Mouse (Mus musculus) CH12F3 (cell line): ENCODE data around the gene Psd4.

Experiments
- in situ Hi-C: fragments of 300-500 bp; cut with MboI; formaldehyde crosslinking; loops from 2 replicates; pipeline ENCODE4 v1.14.3; 2020; ENCODE audit warnings: low sequenced_read_pairs

The Psd4 gene

DNA sequence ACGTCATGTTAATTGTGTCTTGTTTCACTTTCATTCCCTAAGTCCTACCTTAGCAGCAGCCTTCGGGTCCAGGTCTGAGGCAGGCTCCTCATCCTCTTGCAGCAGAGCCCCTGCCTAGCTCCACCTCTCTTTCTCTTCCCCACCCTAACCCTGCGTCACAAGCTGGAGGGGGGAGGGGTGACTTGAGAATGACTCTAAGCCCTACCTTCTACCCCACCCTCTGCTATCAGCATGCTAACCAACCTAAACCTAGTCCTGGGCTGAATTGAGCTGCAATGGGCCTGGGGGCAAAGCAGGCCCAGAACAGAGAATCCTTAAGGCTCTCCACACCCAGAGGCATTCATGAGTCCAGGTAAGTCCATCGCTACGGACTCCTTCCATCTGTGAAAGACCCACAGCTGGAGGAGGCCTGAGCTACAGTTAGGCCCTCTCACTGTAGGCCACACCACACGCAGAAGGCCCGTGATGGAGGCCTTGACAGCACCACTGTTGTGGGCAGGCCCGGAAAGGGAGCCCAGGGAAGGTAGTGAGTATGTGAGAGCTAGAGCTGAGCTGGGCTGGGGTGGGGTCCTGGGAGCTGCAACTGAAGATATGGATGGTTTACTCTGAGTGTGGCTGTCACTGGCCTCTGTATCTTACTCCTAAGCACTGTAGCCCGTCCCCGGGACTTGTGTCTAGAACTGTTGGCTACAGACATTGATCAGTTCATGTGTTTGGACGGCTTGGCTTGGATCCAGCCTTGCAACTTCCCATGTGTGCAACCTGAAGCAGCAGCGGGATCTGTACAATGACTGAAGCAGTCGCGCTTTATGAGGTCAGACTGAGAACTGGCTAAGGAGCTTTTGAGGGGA, 18.0 kb downstream of the Psd4 start:
- in situ Hi-C loops = no loop called here

DNA sequence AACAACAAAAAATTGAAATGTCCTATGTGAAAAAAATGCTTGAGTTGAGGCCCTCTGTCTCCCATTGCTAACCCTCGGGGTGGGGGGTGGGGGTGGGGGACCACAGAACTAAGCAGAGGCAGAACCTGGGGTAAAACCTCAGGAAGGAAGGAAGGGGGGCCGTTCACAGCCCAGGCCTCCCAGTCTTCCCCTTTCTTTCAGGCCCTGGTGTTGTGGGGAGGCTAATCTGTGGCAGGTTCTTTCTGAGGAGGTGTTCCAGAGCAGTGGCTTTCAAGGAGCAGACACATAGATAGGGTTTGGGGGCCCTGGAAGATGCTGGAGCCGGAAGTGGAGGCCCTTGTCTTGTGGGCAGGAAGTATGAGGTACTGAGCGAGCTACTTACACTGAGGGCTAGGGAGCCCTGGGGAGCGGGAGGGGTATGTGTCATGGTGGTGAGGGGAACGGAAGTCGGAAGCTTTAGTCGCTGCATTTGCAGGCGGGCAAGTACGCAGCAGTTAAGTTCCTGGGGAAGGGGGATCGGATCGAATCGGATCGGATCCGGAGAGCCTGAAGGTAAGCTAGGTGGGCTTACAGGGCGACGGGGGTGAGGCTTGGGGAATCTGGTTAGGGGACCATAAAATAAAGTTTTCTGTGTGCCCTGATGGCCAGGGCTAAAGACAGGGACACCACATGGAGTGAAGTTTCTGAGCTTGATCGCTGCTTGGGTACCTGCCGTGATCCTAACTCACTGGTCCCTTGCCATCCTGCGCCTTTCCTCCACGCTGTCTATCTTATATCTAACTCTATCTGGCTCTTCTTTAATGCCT, 19.0 kb downstream of the Psd4 start:
- in situ Hi-C loops = no loop called here

- in situ Hi-C loops = no loop called here
These were observed 19.6 kb downstream of the Psd4 start for GRCm38 (mm10) chr2:24386964-24387320.

DNA sequence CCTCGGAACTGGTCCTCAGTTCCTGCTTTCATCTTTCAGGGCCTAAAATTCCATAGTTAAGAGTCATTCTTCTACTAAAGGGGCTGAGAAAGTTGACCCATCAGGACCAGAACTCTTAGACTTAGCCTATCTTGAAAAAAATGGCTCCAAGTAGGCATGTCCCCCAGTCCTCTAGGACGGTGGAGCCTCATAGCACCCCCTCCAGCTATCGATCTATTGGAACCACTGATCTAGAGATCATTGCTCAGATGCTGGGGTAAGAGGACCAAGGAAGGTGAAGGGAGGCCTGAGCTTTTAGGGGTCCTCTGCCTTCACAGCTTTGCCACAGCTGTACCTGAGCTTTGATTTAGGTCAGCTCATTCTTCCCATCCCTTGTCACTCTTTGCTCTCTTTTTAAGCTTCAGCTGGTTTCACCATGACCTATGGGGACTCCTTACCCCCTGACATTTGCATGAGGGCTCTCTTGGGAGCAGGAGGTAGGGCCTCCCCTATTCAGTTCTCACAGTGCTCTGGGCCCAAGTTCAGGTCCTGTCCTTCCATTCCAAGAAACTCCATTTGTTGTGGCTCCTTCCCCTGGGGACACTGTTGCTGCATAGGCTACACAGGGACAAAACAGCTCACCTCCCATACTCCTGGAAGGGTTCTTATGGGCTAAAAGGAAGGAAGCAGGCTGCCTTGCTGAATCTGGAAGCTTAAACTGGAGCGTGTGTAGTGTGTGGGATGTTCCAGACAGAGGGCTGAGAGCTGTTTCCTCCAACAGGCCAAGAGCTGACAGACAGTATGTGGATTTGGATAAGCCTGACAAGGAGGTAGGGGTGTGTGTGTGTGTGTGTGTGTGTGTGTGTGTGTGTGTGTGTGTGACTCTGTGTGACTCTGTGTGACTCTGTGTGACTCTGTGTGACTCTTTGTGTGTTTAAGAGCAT, 20.2 kb downstream of the Psd4 start:
- in situ Hi-C loops = no loop called here

- in situ Hi-C loops = no loop called here
These were observed 25.9 kb downstream of the Psd4 start for GRCm38 (mm10) chr2:24393251-24393650.

- in situ Hi-C loops = no loop called here
These were observed 29.7 kb downstream of the Psd4 start for GRCm38 (mm10) chr2:24397115-24397514.

DNA sequence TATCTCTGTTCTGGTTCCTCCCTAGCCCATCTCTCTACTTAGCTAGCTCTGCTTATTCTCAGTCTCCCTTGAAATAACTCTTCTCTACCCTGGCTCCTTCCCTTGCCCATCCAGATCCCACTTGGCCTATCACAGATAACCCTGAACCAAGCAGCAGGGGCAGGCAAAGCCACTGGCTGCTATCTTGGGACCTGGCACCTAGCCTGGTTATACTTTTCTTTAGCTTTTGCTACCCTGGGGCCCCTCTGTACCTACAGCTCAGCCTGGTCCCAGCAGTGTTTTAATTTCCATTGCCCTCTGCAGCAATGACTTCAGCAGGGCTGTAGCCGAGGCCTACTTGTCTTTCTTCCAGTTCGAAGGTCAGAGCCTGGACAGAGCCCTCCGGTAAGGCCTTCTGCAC, 33.3 kb downstream of the Psd4 start:
- in situ Hi-C loops = loop anchor here (25.0 kb wide), 1 partner anchor 362 kb away; the partner anchor contains the start of gene Cacna1b

DNA sequence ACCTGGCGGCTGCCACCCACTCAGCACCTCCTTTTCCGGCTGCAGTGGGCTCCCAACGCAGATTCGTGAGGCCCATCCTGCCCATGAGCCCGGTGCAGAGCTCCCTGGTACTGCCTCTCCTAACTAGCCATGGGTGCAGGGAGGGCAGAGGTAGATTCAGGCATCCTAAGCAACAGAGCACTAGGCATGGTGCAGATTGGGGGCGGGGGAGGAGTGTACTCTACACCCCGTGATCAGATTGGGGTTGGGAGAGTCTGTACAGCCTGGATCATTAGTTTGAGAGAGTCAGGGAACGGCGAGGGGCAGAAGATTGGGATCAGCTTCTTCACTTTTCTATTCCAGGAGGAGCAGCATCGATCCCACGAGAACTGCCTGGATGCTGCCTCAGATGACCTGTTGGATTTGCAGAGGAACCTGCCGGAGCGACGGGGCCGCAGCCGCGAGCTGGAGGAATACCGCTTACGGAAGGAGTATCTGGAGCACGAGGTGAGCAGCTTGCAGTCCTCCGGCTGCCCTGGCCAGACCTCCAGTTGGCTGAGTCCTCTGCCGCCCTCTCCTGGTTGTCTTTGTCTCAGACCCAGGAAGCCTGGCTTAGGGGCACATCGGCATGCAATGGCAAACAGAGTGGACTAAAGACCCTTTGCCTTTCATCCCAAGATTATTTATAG, 38.1 kb downstream of the Psd4 start:
- in situ Hi-C loops = loop anchor here (25.0 kb wide), 1 partner anchor 357 kb away; the partner anchor contains the start of gene Cacna1b

GRCm38 (mm10) chr2:24407701-24408485, 40.5 kb downstream of the Psd4 start:
- in situ Hi-C loops = loop anchor here (25.0 kb wide), 1 partner anchor 354 kb away; the partner anchor contains the start of gene Cacna1b

GRCm38 (mm10) chr2:24409166-24409565, 41.8 kb downstream of the Psd4 start:
- in situ Hi-C loops = loop anchor here (25.0 kb wide), 1 partner anchor 353 kb away; the partner anchor contains the start of gene Cacna1b

DNA sequence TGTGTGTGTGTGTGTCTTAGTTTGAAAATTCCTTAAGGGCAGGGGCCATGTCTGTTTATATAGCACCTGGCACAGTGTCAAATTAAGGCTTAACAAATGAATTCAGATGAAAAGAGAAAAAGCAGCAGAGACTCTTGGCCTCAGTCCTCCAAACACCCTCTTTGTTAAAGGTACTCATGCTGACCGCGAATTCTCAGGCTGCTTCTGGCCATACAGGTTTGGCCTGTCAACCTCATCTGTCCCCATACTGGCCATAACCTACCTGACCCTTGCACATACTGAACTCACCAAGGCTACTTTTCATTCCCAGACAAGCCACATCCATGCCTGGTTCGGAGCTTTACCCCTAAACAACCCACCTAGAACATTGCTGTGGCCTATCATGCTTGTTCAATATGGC, 45.8 kb downstream of the Psd4 start:
- in situ Hi-C loops = loop anchor here (25.0 kb wide), 1 partner anchor 349 kb away; the partner anchor contains the start of gene Cacna1b

DNA sequence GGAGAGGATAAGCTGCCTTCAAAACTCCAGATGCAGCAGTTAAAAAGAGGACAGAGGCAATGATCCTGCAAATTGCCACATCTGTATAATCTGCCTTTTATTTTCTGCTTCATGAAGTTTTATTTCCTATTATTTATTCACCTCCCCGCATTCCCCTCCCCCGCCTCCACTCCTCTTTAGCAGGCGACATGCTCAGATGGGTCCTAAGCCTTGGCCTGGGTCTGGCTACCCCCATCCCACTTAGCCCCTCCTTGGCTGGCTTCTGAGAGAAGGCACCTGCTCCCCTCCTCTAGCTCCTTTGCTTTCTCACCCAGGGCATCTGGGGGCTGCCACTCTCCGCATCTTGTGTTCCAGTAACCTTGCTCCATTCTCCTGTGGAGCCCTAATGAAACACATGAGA, 46.3 kb downstream of the Psd4 start:
- in situ Hi-C loops = loop anchor here (25.0 kb wide), 1 partner anchor 349 kb away; the partner anchor contains the start of gene Cacna1b

DNA sequence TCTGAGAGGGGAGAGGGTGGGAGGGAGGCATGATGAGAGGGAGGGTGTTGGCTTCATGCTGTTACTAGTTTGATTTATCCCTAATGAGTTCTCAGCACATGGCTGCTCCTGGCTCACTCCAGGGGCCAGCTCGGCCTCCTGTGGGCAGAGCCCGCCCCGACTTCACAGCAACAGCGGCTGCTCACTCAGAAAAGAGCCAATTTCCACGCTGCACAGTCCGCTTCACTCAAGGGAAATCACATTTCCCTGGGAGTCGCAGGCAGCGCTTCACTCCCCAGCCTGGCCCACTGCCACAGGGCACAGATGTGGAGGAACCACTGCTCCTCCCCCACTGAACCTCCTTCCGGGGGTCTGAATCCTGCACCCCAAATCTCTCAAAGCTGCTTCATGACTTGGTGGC, 49.3 kb downstream of the Psd4 start:
- in situ Hi-C loops = loop anchor here (25.0 kb wide), 1 partner anchor 346 kb away; the partner anchor contains the start of gene Cacna1b

DNA sequence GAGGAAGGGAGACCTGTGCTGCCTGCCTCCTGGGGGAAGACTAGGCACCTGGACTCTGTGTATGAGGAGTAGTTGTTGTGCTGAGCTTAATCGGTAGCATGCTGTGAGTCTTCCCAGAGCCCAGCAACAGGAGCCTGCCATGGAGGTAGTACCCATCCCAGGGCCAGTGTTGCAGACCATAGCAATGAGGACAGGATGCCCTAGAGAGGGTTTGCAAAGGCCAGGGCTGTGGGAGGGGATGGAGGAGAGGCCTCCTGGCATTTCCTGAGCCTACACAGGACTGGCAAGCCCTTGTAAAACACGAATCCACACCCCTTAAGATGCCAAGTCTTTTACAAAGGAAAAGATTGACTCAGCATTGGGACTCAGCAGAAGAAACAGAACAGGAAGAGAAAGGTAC, 49.7 kb downstream of the Psd4 start:
- in situ Hi-C loops = loop anchor here (25.0 kb wide), 1 partner anchor 345 kb away; the partner anchor contains the start of gene Cacna1b

DNA sequence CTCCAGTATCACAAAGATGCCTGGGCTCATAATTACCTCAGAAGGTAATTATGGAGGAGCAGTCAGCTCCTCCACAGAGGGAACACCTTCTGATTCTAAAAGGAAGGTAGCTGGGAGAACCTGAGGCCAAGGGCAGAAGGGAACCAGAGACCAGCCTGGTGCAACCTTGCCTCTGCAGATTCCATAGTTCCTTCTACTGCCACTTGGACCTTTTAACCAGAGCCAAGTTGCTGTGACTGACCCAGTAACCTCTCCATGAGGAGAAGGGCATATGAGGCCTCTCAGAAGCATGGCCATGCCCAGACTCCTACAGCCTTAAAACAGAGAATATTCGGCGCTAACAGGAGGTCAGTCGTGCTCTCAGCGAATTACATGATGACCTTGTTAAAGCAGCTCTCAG, 50.2 kb downstream of the Psd4 start:
- in situ Hi-C loops = loop anchor here (25.0 kb wide), 1 partner anchor 345 kb away; the partner anchor contains the start of gene Cacna1b

DNA sequence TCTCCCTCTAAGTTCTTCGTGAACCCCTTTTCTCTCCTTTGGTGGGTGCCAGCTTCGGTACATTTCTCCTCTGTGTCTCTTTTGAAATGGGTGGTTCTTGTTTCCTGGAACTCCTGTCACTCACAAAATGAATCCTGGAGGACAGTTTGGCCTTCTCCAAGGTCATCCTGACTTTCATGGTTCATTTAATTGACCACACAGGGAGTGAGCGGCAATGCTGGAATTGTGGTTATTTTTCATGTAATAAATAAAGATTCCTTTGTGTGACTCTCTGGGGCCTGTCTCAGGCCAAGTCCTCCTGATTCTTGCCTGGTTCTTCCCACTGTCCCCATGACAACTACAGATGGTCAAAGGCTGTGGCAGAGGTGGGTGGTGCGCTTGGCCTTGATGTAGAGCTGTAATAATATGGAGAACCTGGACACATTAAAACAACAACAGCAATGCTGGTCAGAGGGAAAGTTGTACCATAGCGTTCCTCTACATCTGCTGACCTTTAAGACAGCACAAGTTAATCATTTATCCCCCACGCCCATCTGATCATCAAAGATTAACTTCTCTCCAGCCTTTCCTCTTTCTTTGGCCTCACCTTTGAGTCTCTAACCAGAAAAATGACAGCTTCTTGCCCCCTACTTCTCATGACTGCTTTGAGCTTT, 54.0 kb downstream of the Psd4 start:
- in situ Hi-C loops = loop anchor here (25.0 kb wide), 1 partner anchor 341 kb away; the partner anchor contains the start of gene Cacna1b

GRCm38 (mm10) chr2:24422815-24423214, 55.4 kb downstream of the Psd4 start:
- in situ Hi-C loops = loop anchor here (25.0 kb wide), 1 partner anchor 339 kb away; the partner anchor contains the start of gene Cacna1b

DNA sequence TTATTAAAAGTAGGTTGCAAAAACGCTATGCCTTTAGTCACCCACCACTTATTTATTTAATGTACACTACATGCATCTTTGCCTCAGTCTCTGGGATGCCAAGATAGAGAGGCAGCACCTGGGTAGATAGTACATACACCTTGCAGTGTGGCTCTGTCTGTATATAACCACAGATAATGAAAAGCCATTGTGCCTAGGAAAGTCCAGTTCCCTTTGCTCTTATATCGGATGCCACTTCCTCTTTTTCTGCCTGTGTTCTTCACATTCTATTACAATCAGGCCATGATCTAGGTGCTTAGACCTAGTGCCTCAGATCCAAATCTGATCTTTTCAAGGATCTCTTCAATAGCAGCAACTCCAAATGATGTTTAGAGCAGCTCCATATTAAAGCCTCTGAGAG, 58.2 kb downstream of the Psd4 start:
- in situ Hi-C loops = no loop called here
